Mouse (Mus musculus) thymus, postnatal 10 days (tissue): ENCODE measurements around the gene Vps41.

Source experiments
- DNase-seq, 2 experiments: peaks; one replicate each; pipeline ENCODE4 v3.0.0; 2021; ENCODE audit warnings: low spot score in 2 of 2

Vps41 gene

DNA sequence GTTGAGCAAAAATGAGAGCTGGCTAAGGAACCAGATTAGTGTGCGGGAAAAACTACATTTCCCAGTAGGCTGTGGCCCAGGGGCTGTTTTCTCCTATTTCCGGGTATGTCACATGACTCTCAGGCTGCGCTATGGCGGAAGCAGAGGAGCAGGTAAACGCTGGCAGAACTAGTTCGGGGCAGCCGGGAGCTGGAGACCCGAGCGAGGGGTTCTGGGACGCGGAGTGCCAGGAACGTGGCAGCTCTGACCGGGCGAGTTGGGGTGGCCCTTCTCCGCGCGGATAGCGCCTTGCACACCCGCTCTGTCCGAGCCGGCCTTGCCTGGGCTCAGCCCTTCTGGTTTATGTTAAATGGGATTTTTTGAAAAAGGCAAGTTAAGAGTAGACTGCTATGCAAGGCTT is at the start of gene Vps41:
Vps41 (plus strand) TSS at position 102 of the 400 bp plus-strand sequence.
- DNase-seq: peak; percentile 71 to 76

DNA sequence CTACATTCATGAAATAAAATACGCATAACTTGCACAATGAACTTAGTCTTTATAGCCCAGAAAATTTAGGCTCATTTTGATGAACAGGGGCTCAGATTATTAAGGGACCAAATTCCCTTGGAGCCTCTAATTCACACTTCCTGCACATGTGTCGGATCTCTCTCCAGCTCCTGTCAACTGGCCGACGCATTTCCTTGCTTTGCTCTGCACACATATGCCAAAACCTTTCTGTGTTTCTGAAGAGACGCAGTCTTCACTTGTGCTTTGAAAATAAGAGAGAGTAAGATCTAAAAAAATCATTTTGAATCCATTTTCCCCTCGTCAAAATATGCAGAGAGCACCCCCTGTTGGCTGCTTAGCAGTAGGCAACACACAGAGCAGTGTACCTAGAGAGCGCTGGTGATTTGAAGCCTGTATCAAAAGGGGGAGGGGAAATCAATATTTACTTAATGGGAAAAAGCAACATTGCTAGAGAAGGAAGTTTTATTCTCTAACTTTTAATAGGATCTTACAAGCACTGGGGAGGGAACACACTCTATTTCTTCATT is 18.5 kb upstream of the Vps41 start:
- DNase-seq: no peak

DNA sequence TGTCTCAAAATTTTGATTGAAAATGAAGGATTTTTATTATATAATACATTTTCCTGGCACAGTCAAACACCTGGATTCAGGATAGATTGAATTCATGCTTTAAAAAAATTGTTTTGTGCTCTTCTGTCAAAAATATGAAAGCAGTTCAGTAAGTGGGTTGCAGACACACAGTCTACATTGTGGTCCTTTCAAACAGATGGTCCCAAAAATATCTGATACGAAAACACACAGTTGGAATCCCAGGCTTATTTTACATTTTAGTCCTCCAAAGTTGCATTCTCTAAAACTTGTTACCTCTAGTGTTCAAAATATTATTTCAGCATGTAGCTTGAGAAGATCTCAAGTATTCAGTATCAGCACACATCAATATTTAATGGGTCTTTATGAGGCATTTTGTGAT is 5.4 kb upstream of the Vps41 start:
- DNase-seq: no peak

DNA sequence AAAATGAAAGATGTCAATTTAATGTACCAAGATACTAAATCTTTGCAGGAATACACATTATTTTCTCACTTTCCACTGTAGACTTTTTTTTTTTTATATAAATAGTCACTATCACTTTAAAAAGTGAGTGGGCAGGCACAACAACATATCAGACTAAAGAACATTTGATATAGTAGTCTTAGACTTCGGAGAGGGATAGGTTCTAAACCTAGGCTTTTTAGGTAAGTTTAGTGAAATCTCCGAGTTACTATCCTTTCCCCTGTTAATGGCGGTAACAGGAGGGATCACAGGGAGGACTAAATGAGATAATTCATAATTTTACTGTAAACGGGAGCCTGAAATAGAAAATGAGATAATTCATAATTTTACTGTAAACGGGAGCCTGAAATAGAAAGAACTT is 379 bp upstream of the Vps41 start:
- no peak for DNase-seq

DNA sequence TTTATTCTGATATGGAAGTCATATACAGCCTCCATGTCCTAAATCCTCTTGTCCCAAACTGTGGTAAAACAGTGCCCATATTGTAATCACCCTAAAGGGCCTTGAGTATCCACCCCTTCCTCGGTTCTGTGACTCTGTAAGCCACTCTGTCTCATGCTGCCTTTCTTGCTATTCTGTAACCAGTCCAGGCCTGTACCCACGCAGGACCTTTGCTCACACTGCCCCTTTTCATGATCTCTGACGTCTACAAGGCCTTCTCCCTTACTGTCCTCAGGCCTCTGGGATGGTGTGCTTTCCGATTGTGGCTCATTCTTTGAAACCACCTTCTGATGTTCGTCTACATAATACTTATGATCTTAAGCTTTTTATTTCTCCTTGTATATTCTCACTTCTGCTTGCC is 1.4 kb downstream of the Vps41 start:
- no peak for DNase-seq

DNA sequence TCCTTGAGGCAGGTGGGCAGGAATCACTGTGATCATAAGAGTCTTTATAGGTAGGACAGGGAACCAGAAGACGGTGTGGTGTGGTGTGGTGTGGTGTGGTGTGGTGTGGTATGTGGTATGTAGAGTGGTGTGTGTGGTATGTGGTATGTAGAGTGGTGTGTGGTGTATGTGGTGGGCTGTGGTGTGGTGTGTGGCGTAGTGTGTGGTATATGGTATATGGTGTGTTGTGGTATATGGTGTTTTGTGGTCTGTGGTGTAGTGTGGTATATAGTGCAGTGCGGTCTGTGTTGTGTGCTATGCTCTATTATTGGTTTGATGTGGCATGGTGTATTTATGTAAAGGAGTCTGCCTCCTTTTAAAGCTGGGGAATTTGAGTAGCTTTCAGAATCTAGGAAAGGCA is 13.6 kb downstream of the Vps41 start:
- DNase-seq: no peak

- no peak for DNase-seq
These were observed 19.5 kb downstream of the Vps41 start for GRCm38 (mm10) chr13:18736590-18736989.

GRCm38 (mm10) chr13:18743575-18744265 is 26.6 kb downstream of the Vps41 start:
- no peak for DNase-seq

DNA sequence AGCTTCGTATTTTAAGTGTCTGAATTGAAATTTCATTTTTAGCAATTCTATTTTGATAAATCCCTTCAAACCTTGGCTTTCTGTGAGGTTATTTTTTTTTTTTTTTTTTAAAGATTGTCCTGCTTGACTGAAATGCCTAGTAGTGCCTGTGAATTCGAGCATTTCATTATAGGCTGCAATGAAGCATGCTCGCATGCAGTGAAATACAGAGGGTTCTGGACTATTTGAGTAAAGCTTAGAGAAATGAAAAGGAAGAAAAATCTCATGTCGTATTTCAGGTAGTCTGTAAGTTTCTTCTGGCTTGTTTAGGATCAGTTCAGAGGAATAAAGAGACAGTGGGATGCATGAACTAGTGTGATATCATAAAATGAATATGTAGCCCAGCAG is 27.2 kb downstream of the Vps41 start:
- DNase-seq: no peak

GRCm38 (mm10) chr13:18757958-18758357 is 40.9 kb downstream of the Vps41 start:
- DNase-seq: no peak

DNA sequence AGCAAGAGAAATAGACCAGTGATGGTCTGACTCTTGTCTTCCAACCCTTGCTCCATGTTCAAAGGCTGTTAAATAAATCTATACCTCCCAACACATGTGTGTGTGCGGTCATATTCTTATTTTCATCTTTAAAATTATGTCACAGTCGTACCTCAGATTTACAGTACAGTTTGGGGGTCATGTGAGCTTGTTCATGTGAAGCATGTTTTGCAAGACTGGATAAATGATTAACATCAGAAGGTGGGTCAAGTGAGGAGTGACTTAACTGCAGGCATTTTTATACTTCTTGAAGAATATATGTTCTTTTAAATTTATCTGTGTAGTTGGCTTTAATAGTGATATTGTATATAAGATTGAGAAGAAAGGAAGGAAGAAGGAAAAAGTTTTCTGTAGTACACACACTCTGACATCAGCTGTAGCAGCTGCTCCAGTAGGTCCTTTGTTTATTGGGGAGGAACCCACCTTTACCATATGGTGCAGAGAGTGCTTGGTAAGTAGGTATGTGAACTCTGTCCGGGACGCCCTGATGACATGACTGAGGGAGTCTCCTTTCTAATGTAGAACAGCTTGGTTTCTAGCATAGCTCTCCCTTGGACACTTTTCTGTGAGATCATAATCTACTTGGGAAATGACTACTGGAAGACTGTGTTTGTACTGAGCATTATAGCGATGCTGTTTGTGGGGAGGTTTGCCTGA is 42.4 kb downstream of the Vps41 start:
- no peak for DNase-seq

DNA sequence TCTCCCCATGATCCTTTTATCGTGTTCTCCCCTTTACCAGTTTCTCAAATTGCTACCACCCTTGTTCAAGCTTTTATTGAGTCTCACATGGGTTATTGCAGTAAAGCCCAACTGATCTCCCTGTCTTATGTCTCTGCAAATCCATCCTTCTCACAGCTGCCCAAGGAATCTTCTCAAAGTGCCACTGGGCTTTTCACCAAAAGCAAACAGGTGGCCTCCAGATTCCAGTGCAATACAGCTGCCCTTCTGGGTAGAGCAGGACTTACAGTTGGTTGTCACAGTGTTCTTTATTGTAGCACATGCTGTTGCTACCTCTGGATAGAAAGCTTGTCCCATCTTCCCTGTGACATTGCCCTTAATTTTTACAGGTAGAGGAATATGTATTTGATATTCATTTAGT is 44.4 kb downstream of the Vps41 start:
- no peak for DNase-seq

- no peak for DNase-seq
These were observed 50.8 kb downstream of the Vps41 start for GRCm38 (mm10) chr13:18767893-18768292.

- no peak for DNase-seq
These were observed 51.4 kb downstream of the Vps41 start for GRCm38 (mm10) chr13:18768495-18768894.

DNA sequence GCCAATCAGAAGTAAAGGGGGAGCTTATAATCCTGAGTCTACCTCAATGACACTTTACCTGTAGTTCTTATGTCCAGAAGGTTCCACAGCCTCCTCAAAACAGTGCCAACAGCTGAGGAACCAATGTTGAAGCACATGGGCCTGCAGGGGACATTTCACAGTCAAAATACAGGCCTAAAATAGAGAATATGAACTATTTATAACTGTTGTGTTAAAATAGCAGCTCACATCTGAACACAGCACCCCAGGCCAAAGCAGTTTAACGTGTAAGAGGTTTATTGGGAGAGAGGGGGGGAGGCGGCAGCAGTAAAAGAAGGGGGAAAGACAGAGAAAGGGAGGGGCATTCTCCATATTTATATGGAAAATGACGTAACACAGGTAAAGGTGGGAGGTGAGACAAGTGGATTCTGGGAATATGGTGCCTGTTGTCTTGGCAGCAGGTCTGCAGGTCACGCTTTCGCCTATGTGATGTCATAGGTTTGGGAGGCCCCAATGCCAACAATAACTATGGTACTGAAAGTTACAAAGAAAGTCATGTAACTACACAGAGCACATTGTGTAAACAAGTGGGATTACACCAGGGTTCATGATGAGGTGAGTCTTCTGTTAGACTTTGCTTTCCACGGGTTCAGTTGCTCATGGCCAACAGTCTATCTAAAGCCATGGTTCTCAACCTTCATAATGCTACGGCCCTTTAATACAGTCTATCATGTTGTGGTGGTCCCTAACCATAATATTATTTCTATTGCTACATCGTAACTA is 56.5 kb downstream of the Vps41 start:
- DNase-seq: no peak

GRCm38 (mm10) chr13:18781250-18781649 is 64.2 kb downstream of the Vps41 start:
- DNase-seq: no peak

DNA sequence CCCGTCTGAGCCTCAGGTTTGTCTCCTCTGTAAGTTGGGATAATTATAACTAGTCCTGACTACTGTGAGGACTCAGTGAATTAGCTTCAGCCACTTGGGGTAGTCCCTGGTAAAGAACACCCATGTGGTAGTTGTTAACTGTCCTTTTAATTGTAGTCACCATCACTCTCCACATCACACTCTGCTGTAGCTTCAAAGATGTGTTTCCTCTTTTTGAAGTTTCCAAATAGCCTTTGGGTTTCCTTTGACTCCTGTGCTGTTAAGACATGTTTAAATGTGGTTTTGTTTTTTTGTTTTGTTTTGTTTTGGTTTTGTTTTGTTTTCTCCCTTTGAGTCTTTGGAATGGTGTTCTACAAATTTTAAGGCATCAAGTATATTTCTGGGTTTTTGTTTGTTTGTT is 68.6 kb downstream of the Vps41 start:
- DNase-seq: no peak

DNA sequence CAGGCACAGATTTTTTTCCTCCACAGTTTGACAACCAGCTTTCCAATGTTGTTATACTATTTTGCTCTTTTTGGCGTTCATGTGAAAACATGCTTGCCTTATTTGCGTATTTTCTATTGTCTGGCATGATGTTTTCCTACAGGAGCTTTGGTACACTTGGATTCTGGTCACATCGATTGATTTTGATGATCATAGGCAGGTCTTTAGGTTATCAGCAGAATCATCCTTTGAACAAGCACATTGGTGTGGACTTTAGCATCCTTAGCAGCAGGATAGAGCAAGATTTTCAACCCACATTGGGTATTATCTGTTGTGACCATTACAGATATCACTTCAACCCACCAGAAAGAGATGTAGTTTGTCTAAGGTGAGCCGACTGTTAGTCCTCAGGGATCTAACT is 71.0 kb downstream of the Vps41 start:
- DNase-seq: no peak

- DNase-seq: no peak
These were observed 71.6 kb downstream of the Vps41 start for GRCm38 (mm10) chr13:18788689-18789088.

DNA sequence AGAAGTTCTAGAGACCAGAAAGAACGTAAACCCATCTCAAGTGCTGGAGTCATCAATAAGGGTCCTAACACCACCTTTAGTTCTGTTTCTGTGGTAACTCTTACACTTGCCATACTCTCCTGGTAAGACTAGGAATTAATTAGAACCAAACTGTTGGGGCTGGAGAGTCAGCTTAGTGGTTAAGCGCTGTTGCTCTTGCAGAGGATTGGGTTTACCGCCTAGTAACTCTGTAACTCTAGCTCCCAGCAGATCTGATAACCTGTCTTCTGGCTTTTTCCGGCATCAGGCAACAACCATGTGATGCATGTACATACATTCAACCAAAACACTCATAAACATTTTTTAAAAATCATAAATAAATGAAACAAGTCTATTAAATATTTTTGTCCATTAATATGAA is 72.6 kb downstream of the Vps41 start:
- no peak for DNase-seq

- DNase-seq: no peak
These were observed 73.0 kb downstream of the Vps41 start for GRCm38 (mm10) chr13:18790086-18790485.

GRCm38 (mm10) chr13:18791314-18791713 is 74.2 kb downstream of the Vps41 start:
- no peak for DNase-seq

GRCm38 (mm10) chr13:18791724-18792123 is 74.6 kb downstream of the Vps41 start:
- no peak for DNase-seq
